8 mouse cellular contexts compared by ENCODE assay signal in genomic region chr7:141948906-141949798, GRCm38 (mm10). TPM values are rescaled to one million over a fixed set of nuclear protein-coding genes. Genes with fewer than 3 reads are reported as not detected.
A peak's percentile ranks its signal among the peaks of the same experiment; 100 is the strongest.
DNase-seq lines count a peak whose midpoint lies in the region; ATAC-seq lines count a peak whose summit lies in the region.

TSS of gene Brsk2 (plus strand) at chr7:141949751.

- peak within 1 kb of the TSS; percentile 85 for H3K4me2 ChIP-seq in embryonic facial prominence, embryonic 12.5 days (replicated peaks)

- H3K9me3 ChIP-seq in embryonic facial prominence, embryonic 12.5 days = 0 out of 2 replicates have a peak, but pooled peaks cover 4% of the 10 kb centered on the region
- H3K9me3 ChIP-seq in midbrain, embryonic 10.5 days (replicated peaks) = no peaks in the 10 kb centered on the region

- H3K9ac ChIP-seq in embryonic facial prominence, embryonic 12.5 days = peak within 1 kb of the TSS; percentile 54

- WGBS in embryonic facial prominence, embryonic 12.5 days = 2% methylated on average over 55 of the region's 55 CpGs
- WGBS in midbrain, embryonic 10.5 days = 1% methylated on average over 55 of the region's 55 CpGs

- ATAC-seq in embryonic facial prominence, embryonic 12.5 days (ENCODE audit: insufficient number of reproducible peaks, insufficient read depth, low FRiP score, low TSS enrichment) = peak; percentile 88

- peak within 1 kb of the TSS; percentile 46 for H3K4me3 ChIP-seq in embryonic facial prominence, embryonic 12.5 days
- peak within 1 kb of the TSS; percentile 95 for H3K4me3 ChIP-seq in midbrain, embryonic 10.5 days

- H3K27ac ChIP-seq in embryonic facial prominence, embryonic 12.5 days = peak within 1 kb of the TSS; percentile 72
- peak within 1 kb of the TSS; percentile 99 for H3K27ac ChIP-seq in midbrain, embryonic 10.5 days (replicated peaks)

- intact Hi-C loops in left cerebral cortex, postnatal 36 days (cut with DNase I) = loop anchor here (5.0 kb wide), 1 partner anchor 47 kb away; no protein-coding TSS in a partner anchor

- H3K27me3 ChIP-seq in embryonic facial prominence, embryonic 12.5 days = peaks cover 80% of the 10 kb centered on the region
- H3K27me3 ChIP-seq in midbrain, embryonic 10.5 days (ENCODE audit: low read depth, poor library complexity, severe bottlenecking) = peaks cover 59% of the 10 kb centered on the region

- DNase-seq in adrenal gland, postnatal 36 days = peak; percentile 97
- DNase-seq in heart, adult 18-20 months = peak; percentile 95 to 97
- DNase-seq in kidney, adult 11 months = peak; percentile 94
- peak; percentile 97 to 99 for DNase-seq in left cerebral cortex, postnatal 36 days (ENCODE audit: low spot score in 2 of 2)
- peak; percentile 96 for DNase-seq in midbrain, embryonic 10.5 days (ENCODE audit: low spot score)
- peak; percentile 86 for DNase-seq in skeletal muscle tissue, adult 2 months (ENCODE audit: low read depth, low spot score)
- peak; percentile 88 for DNase-seq in yolk sac, embryonic 10.5 days (ENCODE audit: low spot score)

- H3K4me1 ChIP-seq in embryonic facial prominence, embryonic 12.5 days = peaks cover 15% of the 10 kb centered on the region
- peaks cover 76% of the 10 kb centered on the region for H3K4me1 ChIP-seq in midbrain, embryonic 10.5 days

- no peaks in the 10 kb centered on the region for H3K36me3 ChIP-seq in embryonic facial prominence, embryonic 12.5 days
- peaks cover 25% of the 10 kb centered on the region for H3K36me3 ChIP-seq in midbrain, embryonic 10.5 days

RNA-seq across cellular contexts. Expression of gene Brsk2, which starts in this region (rescaled TPM):
- total RNA-seq in adrenal gland, postnatal 36 days (2021) = 1 to 10 TPM; 1.6 to 2.1 TPM
- 1.8 and 3.3 TPM in 2 replicates for polyA plus RNA-seq in embryonic facial prominence, embryonic 12.5 days (2016; fragmentation: Nextera tagmentation; extraction: Ambion mirVana)
- total RNA-seq in heart, adult 18-20 months (2021) = under 1 TPM; 0.15 to 0.39 TPM
- total RNA-seq in left cerebral cortex, postnatal 36 days (2021) = 100 to 1,000 TPM; 229 to 232 TPM
- 7.8 and 11.4 TPM in 2 replicates for polyA plus RNA-seq in midbrain, embryonic 10.5 days (2016; fragmentation: Nextera tagmentation; extraction: Ambion mirVana)

Comparison
In these comparisons a context has a peak if more than half of its experiments do, and no peak if none do; other contexts are left out.
1. Peak in every context shown above with its lines: DNase-seq, ATAC-seq, H3K4me3 ChIP-seq and H3K27ac ChIP-seq.
2. RNA of gene Brsk2 (total RNA-seq): 229 to 232 TPM in left cerebral cortex, postnatal 36 days; 1.6 to 2.1 TPM in adrenal gland, postnatal 36 days and 0.15 to 0.39 TPM in heart, adult 18-20 months; every median in the first group is over 10 times any median in the second.
3. Peak in DNase-seq in heart, adult 18-20 months; RNA of the gene not detected or under 1 TPM.